Mouse (Mus musculus) hematopoietic multipotent progenitor cell, adult 10-12 weeks (in vitro differentiated cells): ENCODE data around the gene Ugt1a6a. TPM values are rescaled to one million over a fixed set of nuclear protein-coding genes. Genes with fewer than 3 reads are reported as not detected.

Experiments
- polyA plus RNA-seq: library from polyadenylated mRNA; stranded (reverse); fragments of >175 nt; gene quantifications from 2 replicates; pipeline ENCODE4 v1.2.3, GENCODE M21; 2012; ENCODE audit warnings: low replicate concordance

Ugt1a6a gene
- polyA plus RNA-seq, result 0.30 TPM in 1 of 2 replicates, not detected in the other

GRCm38 (mm10) chr1:88134457-88135011 lies at the start of gene Ugt1a6a:
TSS of gene Ugt1a6a (plus strand) at chr1:88134809.

DNA sequence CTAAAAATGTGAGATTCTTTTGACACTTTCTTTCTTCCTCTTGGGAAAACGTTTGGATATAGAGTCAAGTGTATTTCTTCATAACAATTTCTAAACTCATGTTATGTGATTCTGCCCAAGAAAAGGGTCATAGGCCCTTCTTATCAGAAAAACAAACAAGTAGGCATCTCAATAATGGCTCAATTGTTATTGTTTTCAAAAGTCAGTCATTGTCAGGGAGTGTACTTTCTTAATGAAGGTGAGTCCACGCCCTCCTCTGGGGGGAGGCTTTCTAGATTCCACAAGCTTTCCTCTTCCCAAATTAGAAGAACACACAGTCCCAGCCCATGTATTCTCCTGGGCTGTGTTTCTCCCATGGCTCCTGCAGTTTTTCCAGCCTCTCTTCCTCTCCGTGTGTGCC lies 47.1 kb upstream of the Ugt1a6a start, which contains the start of gene Ugt1a8:
Gene Ugt1a8, plus strand, starts transcription at position 301 of the 400 bp plus-strand sequence.

GRCm38 (mm10) chr1:88094941-88095492 lies 39.6 kb upstream of the Ugt1a6a start, which contains the start of gene Ugt1a7c:
TSS of gene Ugt1a7c (plus strand) at chr1:88095062.

GRCm38 (mm10) chr1:88103019-88103418 lies 31.6 kb upstream of the Ugt1a6a start, which contains the start of gene Ugt1a6b:
TSS of gene Ugt1a6b (plus strand) at chr1:88103252.

GRCm38 (mm10) chr1:88165711-88166110 lies 31.1 kb downstream of the Ugt1a6a start, which contains the start of gene Ugt1a5:
TSS of gene Ugt1a5 (plus strand) at chr1:88166012.

GRCm38 (mm10) chr1:88200456-88200855 lies 65.8 kb downstream of the Ugt1a6a start, which contains the start of gene Ugt1a2:
TSS of gene Ugt1a2 (plus strand) at chr1:88200601.

DNA sequence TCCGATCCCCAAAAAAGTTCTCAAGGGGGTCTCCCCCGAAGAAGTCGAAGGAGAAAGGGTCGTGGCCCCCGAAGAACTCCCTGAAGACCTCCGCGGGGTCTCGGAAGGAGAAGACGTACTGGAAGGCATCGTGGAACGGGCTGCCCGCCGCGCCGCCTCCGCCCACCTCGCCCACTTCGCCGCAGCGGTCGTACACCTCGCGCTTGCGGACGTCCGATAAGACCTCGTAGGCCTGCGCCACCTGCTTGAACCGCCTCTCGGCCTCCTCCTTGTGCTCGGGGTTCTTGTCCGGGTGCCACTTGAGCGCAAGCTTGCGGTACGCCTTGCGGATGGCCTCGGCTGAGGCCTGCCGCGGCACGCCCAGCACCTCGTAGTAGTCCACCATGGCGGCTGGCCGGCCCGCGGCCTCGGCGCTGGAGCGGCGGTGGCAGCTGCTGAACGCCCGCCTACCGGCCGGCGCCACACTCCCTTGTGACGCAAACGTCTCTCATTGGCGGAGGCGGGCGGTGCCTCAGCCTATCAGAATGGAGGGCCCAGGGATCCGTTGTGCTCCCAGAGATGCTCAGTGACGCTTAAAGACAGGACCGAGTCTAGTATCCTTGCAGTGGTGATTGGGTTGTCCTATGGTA lies 70.8 kb downstream of the Ugt1a6a start, which contains the start of gene Dnajb3:
Gene Dnajb3, minus strand, starts transcription at position 489 of the 629 bp plus-strand sequence.

DNA sequence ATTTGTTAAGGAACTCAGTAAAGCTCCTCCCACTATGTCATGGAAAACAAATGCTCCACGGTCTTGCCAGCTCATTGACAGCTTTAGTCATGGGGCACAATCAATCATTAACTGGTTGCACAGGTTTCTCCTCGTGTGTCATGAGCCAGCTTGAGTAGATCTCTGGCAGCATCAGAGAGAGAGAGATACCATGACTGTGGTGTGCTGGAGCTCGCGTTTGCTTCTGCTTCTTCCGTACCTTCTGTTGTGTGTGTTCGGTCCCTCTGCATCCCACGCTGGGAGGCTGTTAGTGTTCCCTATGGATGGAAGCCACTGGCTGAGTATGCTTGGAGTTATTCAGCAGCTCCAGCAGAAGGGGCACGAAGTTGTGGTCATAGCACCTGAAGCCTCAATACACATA lies 77.2 kb downstream of the Ugt1a6a start, which contains the start of gene Ugt1a1:
Gene Ugt1a1, plus strand, starts transcription at position 148 of the 400 bp plus-strand sequence.

DNA sequence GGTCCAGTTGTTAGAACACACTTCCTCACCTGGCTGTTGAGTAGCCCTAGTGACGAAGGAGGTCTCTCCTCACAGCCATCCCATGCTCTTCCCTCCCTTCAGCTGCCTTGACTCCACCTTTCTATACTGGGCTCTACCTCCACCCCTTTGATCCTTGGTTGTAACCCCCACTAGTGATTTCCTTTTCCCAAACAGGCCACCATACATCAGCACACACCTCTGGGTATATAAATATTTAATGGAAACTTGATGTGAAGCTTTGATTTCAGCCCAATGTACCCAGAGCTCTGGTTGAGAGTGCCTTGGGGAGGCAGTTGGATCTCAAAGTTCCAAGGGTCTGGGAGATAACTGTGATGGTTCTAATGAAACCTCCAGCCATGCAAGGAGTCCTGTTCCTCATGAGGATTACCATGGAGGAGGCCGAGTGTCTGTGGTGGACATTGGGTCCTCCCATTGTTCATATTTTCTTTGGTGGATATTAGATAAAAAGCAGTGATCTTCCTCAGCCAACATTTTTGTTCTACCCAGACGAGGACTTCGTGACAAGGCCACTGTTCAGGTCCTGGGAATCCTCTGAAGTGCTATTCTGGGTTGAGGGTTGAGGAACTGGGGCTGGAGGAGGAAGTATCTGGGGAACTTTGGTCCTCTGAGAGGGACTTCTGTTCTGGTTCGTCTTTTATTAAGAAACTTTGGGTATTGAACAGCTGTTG lies 92.2 kb downstream of the Ugt1a6a start, which contains the start of gene Mroh2a:
Gene Mroh2a, plus strand, starts transcription at position 317 of the 710 bp plus-strand sequence.

Other genes with a start within 250 kb of the Ugt1a6a start
- 1.3 and 1.4 TPM in 2 replicates for gene Usp40, start 126.3 kb upstream of the Ugt1a6a start, polyA plus RNA-seq
- gene Ugt1a10, start 79.4 kb upstream of the Ugt1a6a start, polyA plus RNA-seq, result not detected in 2 replicates
- not detected in 2 replicates for gene Ugt1a9, start 64.0 kb upstream of the Ugt1a6a start, polyA plus RNA-seq
- gene Ugt1a8, start 47.0 kb upstream of the Ugt1a6a start, polyA plus RNA-seq, result not detected in 2 replicates
- 2.5 and 3.3 TPM in 2 replicates for gene Ugt1a7c, start 39.7 kb upstream of the Ugt1a6a start, polyA plus RNA-seq
- gene Ugt1a6b, start 31.6 kb upstream of the Ugt1a6a start, polyA plus RNA-seq, result not detected in 2 replicates
- not detected in 2 replicates for gene Ugt1a5, start 31.2 kb downstream of the Ugt1a6a start, polyA plus RNA-seq
- not detected in 2 replicates for gene Ugt1a2, start 65.8 kb downstream of the Ugt1a6a start, polyA plus RNA-seq
- 0.75 and 1.2 TPM in 2 replicates for gene Dnajb3, start 71.0 kb downstream of the Ugt1a6a start, polyA plus RNA-seq
- not detected in 2 replicates for gene Ugt1a1, start 77.2 kb downstream of the Ugt1a6a start, polyA plus RNA-seq
- 0.09 and 0.12 TPM in 2 replicates for gene Mroh2a, start 92.2 kb downstream of the Ugt1a6a start, polyA plus RNA-seq
- 14.4 and 15.0 TPM in 2 replicates for gene Hjurp, start 142.8 kb downstream of the Ugt1a6a start, polyA plus RNA-seq
- not detected in 2 replicates for gene Trpm8, start 142.9 kb downstream of the Ugt1a6a start, polyA plus RNA-seq